Mouse (Mus musculus): Measurements from ENCODE around the gene Acot7.

Acot7 gene

DNA sequence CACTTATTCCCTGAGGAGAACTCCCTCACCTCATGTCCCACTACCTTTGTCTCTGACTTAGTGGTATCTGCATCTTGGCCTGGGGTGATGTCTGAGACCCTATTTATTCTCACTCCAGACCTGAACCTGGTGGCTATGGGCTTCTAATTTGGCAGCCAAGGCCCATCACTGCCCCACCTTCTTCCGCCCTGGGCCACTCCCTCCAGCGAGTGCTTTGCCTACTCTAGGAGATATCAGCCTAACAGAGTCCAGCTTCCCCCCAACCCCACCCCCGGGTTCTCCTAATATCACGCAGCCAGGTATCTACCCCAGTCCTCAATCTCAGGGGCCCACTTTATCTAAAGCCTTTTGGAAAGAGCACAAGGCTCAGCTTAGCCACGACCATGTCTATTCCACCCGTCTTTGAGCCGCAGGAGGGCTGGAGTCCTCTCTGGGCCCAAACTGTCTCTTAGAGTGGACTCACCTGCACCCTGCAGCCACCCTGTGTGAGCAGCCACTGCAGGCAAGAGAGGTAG is 26.4 kb upstream of the Acot7 start:
- DNase-seq (ENCODE audit: low spot score in 2 of 2), result no peak

DNA sequence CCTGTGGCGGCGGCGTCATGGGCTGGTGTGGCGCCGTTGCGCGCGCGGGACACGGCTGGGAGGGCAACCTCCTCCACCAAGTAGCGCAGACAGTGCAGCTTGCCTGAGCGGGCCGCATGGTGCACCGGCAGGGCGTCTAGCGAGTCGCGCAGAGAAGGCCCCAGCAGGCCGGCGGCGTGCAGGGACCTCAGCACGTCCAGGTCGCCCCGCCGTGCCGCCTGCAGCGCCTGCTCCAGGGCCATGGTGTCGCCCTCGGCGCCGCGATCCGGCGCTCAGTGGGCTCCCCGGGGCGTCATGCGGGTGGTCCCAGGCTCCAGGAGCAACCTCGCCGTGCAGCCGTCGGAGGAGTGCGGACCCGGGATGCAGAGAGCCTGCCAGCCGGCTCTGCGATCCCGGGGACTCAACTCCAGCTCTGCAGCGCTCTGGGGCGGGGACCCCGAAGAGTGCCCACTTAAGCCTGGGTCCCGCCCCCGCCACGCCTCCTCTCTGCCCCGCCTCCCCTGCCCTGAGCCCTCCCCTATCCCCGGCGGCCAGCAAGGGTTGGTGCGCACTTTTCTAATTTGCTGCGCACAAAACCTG is 25.9 kb upstream of the Acot7 start, which contains the start of gene Espn:
TSS of gene Espn (minus strand) at position 406 of the 579 bp plus-strand sequence.
- peak; percentile 37 to 58 for DNase-seq (ENCODE audit: low spot score in 2 of 2)

DNA sequence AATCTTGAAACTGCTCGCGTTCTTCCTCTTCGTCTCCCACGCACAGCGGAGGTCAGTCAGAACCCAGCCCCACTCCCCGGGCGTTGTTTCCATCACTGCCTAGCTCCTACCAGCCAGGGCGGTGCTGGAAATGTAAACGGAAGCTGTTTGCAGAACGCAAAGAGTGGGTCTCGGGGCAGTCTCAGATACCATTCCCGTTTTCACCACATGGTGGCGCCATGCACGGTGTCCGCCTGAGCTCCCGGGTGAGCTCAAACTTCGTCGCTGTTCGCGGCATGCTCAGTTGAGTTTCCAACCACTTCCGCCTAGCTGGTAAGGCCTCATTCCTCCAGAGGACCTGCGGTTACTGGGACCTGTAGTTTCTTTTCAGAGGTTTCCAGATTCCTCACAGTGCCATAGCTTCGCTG is 24.2 kb upstream of the Acot7 start:
- DNase-seq (ENCODE audit: low spot score in 2 of 2), result peak; percentile 83 to 89

DNA sequence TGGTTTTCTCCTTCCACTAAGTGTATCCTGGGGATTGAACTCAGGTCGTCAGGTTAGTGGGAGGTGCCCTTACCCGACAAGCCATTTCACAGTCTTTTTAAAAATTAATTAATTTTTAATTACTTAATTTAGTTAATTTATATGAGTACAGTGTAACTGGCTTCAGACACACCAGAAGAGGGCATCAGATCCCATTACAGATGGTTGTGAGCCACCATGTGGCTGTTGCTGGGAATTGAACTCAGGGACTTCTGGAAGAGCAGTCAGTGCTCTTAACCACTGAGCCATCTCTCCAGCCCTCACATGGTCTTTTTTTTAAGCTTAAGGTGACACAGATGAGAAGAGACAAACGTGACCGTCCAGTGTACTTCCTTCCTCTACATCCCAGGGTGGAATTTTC is 22.9 kb upstream of the Acot7 start:
- DNase-seq (ENCODE audit: low spot score in 2 of 2), result no peak

DNA sequence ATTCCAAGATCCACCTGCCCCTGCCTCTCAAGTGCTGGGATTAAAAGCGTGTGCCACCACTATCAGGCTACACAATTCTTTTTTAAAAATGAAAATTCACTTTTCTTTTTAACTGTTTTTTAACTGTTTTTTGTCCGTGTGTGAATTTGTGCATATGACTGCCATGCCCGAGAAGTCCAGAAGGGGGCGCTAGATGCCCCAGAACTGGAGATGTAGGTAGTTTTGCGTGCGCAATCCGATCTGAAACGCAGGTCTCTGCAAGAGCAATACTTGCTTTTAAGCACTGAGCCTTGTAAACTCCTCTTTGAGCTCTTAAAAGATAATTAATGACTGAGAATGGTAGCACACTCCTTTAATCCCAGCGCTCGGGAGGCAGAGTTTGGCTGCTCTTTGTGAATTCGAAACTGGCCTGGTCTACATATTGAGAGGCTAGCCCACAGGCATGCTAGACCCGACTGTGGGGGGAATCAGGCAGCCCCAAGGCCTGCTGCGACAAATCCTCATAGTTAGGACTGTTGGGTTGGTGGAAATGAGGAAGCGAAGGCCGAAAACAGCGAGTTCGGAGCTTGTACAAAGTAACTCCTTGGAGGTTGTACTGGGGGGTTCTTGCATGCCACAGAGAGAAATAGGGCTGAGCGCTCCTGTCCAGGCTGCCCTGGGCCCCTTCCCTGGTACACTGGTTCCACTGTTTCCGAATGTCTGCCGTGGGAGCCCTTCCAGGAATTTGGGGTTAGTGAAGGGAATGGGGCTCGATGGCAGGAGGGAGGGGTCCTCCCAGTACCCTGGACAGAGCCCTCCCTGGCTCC is 20.0 kb upstream of the Acot7 start:
- DNase-seq (ENCODE audit: low spot score in 2 of 2), result peak in 1 of 2 experiments; percentile 36

DNA sequence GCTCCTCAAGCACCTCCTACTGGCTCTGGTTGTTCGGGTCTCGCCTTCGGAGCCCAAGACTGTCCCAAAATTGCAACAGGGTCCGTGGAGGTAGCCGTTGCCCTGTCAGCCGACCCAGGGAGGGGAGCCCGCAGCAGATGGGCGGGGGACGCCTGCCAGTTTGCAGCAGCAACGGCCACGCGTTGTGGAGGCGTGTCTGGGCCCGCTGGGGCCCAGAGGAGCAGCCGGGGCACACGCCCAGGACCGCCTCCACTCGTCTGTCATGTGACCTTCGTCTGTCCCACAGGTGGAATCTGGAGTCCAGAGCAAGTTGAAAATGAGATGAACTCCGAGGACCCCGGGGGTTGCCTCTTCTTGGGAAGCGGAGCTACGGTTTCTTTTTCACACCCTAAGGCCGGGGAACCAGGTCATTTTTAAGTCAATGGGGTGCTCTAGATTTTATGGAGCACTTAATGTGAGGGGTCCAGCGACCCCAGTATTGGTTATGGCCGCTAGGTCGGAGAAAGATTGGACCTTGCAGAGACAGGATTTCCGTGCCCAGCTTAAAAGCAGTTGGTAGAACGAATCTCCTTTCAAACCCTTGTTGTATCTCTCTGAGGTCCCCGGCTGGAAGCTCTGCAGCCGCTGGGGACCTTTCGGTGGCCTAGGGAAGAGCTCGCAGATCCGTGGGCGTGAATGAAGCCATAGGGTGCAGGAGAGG is 19.2 kb upstream of the Acot7 start, which contains the start of gene Hes2:
TSS of gene Hes2 (plus strand) at position 283 of the 700 bp plus-strand sequence.
- DNase-seq (ENCODE audit: low spot score in 2 of 2), result peak; percentile 38 to 55

DNA sequence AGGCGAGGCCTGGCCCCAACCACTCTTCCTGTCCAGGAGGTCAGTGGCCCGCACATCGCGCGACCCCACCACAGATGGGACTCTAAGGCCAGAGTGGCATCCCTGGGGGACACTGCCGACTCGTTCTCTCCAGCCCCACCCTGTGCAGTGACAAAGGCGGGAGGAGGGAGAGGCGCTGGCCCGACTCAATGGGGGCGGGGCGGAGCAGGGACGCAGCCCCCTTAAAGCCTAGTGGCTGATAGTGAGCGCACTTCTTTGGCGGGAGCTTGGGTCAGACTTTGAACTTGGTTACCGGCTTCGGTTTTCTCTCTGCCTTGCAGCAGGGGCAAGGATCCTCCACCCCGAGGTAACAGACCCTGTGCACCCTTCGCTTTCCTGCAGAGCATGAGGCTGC is 18.7 kb upstream of the Acot7 start:
- DNase-seq (ENCODE audit: low spot score in 2 of 2), result no peak

DNA sequence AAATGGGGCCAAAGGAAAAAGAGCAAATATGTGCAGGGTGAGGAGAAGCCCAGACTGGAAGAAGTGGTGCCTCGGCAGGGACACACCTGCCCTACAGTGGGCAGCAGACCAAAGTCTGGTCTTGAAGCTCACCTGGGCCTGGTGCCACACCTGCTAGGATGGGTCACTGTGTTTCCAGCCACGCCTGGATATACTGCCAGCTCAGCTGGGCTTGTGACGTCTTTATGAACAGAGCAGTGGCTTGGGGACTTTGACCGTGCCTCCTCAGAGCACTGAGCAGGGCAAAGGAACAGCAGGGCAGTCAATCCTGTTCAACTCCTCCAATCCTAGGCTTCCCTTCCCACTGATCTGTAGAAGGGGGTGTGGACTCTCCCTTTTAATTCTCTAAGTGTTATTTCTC is 17.2 kb upstream of the Acot7 start:
- no peak for DNase-seq (ENCODE audit: low spot score in 2 of 2)

DNA sequence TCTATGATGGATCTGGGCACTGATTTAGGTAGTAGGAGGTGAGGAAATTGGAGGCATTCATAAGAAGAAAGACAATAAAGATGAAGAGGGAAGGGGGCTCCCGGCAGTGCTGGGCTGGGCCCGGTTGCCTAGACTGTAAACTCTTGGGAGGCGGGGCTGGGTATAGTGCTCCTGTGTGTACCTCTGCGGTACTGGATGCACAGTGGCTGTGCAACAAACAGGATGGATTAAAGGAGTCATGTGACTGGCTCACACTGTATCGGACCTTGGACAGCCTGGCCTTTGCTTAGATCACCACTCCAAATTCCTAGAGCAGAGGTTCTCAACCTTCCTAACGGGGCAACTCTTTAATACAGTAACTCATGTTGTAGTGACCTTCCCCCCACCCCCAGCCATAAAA is 16.3 kb upstream of the Acot7 start:
- no peak for DNase-seq (ENCODE audit: low spot score in 2 of 2)

DNA sequence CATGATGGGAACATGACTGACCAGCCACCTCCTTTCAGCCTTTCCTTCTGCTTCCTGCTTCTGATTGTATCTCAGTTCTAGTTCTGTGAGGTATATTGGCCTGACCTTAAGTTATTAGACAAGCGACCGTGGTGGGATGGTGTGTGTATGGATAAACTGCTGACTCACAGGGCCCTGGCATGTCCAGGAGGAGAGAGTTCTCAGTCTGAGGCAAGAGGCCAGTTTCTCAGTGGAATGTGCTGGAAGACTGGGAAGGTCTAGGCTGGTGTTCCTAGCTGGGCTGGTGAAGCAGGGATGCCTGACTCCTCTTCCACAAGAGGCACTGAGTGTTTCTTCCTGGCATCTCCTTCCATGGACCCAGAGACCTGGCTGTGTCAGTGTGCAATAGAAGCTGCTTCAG is 15.2 kb upstream of the Acot7 start:
- DNase-seq (ENCODE audit: low spot score in 2 of 2), result no peak

DNA sequence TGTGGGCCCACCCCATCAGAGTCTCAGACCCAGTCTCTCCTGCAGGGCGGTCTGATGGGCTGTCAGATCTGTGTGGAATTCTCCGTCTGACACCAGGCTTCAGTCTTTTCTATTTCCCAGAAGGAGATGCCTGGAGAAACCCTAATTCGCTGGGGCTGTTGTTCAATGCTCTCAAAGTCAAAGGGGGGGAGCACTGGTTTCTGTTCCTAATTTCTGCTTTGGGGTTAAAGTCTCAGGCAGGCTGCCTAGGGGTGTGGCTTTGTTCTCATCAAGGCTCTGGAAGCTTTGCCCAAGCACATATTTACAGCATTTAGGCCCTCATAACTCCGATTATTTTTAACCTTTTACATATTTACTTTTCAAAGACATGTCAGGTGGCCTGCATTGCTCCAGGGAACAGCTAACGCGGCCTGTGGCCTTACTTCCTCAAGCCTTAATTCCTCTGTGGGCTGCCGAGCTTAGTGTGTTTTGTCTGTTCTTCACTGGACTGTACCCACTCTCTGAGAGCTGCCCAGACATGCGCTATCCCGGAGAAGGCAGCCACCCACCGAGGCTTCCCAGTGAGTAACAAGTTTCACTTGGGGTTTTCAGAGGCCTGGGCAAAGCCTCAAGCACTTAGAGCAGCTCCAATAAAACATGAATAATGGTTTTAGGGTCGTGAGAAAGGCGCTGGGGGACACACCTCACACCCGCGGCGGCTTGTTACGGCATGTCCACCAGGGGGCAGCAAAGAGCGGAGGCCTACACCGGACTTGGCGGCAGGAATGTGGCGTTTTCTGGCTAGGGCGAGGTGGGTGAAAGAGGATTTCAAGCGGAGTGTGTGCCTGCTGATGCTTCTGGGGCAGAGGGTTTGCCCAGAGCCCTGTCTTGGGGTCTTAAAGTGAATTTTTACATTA is 12.7 kb upstream of the Acot7 start:
- DNase-seq (ENCODE audit: low spot score in 2 of 2), result peak; percentile 76 to 77

DNA sequence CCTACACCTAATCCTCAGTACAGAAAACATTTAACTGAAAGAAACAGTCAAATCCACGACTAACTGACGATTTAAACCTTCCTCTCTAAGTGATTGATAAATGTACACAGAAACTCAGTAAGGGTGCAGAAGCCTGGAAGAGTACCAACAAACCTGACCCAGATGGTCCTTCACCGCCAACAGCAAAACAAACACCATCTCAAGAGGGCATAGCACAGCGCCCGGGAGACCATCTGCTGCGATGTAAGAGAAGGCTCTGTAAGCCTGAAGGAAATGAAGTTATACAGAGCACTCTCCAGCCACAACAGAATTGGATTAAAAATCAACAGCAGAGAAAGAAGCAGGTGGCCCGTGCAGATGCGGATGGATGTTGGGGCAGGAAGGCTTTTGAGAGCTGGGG is 9.9 kb upstream of the Acot7 start:
- no peak for DNase-seq (ENCODE audit: low spot score in 2 of 2)

DNA sequence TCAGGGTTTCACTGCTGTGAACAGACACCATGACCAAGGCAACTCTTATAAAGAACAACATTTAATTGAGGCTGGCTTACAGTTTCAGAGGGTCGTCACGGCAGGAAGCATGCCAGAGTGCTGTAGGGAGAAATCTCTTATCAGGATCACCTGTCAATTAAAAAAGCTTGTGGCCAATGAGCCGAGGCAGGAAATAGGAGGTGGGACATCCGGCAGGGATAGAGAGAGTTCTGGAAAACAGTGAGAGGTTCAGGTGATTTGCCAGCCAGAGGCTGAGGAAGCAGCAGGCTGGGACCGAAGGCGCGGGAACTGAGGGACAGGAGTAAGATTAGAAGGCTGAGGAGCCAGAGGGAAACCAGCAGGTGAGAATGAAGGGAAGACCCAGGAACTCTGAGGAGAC is 8.8 kb upstream of the Acot7 start:
- DNase-seq (ENCODE audit: low spot score in 2 of 2), result no peak

DNA sequence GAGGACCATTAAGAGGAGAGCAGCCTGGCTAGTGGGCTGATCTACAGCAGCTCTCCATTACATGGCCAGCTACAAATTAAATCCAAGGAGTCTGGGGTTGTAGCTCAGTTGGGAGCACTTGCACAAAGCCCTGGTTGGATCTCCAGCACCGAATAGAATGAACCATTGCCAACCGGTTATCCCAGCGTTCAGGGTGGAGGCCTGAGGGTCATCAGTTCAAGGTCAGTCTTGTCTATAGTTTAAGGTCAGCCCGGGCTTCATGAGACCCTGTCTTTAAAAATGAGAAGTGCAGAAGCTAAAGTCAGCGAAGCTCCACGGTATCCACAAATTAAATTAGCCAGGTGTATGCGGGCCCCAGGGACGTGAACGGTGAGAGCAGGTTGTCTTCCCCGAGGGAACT is 7.6 kb upstream of the Acot7 start:
- no peak for DNase-seq (ENCODE audit: low spot score in 2 of 2)

DNA sequence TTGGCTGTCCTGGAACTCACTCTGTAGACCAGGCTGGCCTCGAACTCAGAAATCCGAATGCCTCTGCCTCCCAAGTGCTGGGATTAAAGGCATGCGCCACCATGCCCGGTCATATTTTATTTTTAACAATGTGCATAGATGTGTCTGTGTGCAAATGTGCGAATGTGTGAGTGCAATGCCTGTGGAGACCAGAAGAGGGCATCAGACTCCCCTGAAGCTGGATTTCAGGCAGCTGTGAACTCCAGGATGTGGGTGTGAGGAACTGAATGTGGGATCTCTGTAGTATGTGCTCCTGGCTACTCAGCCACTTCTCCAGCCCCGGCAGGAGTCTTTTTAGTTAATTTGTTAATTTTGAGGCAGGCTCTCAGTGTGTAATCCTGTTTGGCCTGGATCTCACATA is 6.4 kb upstream of the Acot7 start:
- no peak for DNase-seq (ENCODE audit: low spot score in 2 of 2)

DNA sequence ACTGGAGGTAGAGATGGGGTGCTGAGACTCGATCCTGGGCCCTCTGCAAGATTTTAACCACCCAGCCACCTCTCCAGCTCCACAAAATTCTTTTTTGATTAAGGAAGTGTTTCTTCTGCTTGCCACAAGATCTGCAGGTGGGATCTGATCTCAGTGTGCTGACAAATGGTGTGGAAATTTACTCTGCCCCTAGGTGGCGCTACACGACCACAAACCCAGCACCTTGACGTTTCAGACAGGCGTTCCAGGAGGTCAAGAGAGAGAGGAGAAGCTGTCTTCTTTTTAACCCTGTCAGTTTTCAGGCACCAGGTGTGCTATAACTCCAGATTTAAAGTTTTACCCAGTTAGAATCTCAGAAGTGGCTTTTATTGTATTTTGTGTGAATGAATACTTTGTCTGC is 4.9 kb upstream of the Acot7 start:
- peak; percentile 70 to 82 for DNase-seq (ENCODE audit: low spot score in 2 of 2)

DNA sequence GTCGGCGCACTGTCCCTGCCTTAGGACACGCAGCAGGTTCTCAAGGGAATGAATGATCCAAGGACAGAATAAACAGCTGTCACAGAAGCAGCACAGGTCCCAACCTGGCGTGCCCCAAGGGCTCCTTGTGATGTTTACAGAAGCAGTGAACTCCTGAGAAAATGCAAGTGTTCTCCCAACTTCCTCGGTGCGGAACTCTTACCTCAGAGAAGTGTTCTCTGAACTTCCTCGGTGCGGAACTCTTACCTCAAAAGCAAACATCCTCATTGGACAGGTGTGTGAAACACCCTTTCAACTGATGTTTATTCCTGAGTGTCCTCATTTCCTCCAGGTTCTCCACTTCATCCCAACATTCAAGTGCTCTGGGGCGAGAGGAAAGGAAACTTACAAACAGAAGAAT is 4.0 kb upstream of the Acot7 start:
- DNase-seq (ENCODE audit: low spot score in 2 of 2), result no peak

DNA sequence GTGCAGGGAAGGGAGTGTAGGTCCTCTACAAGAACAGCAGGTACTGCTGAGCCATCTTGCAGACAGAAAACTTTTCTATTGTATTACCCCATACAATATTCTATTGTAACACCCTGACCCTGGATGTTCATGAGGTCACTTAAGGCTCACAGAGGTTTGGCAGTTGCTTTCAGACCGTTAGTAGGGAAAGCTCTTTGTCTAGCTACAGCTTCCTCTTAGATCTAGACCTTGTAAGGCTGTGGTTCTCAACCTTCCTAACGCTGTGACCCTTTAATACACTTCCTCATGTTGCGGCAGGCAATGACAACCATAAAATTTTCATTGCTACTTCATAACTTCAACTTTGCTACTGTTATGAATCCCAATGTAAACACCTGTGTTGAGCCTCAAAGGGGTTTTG is 1.3 kb upstream of the Acot7 start:
- no peak for DNase-seq (ENCODE audit: low spot score in 2 of 2)

DNA sequence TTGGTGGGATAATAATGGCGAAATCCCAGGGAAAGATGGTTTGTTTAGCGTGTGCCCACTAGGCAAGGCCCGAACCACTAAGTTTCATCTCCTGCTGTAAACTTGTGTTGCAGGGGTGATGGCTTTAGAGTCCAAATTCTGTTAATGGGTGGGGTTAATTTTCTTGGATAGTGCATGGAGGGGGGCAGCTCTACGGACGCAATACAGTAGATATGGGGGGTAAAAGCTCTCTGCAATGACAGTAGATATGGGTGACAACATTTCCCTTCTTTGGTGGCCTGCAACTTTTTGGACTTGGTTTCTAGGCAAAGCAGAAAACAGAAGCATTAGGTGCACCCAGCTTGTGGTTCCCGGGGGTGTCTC is 779 bp upstream of the Acot7 start:
- no peak for DNase-seq (ENCODE audit: low spot score in 2 of 2)

DNA sequence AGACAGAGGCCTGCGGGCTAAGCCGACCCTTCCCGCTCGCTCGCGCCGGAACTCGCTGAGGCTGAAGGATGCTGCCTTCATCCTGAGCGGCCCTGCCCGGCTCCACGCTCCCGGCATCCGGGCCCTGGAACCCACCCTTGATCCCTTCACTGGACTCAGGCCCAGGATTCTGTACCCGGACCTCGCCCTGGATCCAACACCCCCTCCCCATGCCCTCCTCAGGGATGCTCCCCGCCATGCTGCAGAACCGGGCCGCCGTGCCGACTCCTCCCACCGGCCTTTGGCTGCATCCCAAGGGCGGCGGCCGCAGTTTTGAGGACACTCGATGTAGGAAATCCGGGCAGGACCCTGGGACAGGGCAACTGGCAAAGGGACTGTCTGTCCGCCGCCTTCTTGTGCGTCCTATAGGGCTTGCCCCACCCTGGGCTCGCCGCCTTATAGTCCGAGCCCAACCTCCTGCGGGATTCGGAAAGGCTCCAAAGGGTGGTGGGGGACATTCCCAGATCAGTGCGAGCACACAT is 470 bp downstream of the Acot7 start:
- no peak for DNase-seq (ENCODE audit: low spot score in 2 of 2)

DNA sequence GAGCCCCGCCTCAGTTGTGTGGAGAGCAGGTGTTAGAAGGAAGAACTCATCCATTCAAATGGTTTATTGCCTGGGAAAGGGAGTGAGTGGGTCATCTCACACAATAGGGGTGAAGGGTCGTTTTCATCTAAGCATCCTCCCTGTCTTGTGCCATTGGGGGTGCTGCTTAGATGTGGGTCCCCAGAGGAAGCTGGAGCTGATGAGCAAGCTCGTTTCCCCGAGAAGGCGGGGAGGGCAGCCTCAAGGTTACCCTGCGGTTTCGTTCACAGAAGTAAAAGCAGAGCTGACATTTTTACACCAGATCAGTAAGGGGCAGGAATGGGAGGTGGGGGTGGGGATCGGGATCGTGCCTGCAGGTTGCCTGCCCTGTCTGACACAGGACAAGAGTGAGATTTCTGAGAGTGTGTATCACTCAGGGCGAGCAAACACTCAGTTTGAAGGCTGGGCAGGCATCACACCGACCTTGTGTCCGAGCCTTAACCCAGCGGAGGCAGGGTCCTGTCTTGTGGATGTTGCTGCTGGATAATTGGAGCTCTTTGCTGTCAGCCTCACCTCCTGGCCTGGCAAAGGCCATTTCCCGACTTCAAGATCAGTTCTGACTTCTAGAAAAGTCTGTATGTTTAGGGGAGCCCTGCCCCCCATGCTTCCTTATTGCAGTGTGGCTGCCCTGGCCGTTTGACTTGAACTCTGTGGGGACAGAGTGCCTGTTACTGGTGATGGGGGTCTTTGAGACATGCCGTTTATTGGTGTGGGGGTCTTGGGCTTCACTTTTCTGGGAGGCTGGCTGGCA is 1.2 kb downstream of the Acot7 start:
- no peak for DNase-seq (ENCODE audit: low spot score in 2 of 2)
